Mouse (Mus musculus) cerebral cortex, adult 2 months (tissue): ENCODE results near the gene Itk.

ENCODE experiments used
- WGBS: fragments of 180-500 bp; shearing (Covaris S2); methylation state at CpG from one replicate; pipeline ENCODE4 v1.1.7; 2018; 5-methylcytosine and 5-hydroxymethylcytosine counted together

Itk gene

DNA sequence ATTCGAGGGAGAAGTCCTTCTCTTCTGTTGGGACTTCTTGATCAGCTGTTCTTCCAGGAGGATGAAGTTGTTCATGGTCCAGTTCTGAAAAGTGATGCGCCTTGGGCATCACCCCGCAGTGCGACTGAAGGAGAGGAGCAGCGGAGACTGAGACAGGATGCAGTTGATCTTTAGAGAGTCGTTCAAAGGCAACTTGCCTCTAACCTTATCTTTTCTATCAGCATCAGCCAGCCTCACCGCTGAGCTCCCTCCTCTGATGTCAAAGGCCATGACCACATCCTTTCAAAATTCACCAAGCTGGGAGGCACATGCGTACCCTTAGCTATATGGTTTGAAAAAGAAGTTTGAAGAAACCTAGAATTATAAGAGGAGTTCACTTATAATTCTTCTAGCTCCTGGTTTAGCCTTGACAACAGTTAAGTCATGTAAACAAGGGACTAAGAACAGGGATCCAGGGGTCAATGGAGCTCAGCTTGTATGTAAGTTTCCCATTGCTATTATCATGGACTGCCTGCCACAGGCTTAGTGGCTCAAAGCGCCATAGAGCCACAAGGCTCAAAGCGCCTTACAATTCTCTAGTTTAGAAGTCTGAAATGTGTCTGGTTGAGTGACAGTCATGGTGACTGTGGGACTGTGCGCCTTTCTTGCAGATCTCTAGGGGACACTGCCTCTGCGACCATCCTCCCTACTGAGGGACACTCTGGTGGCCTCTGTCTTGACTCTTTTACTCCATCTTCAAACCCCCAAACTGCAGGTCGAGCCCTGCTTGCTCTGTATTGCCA lies at the start of gene Itk:
Gene Itk (minus strand): TSS at position 180 of the 782 bp plus-strand sequence.
- 89% methylated on average over 13 of the region's 13 CpGs for WGBS

GRCm38 (mm10) chr11:46437459-46438000 lies 48.2 kb upstream of the Itk start:
- WGBS: 2% methylated on average over 23 of the region's 23 CpGs

GRCm38 (mm10) chr11:46436760-46437458 lies 47.6 kb upstream of the Itk start, which contains the start of gene Med7:
Med7 (plus strand) TSS chr11:46436925.
- under 1% methylated on average over 59 of the region's 59 CpGs for WGBS

DNA sequence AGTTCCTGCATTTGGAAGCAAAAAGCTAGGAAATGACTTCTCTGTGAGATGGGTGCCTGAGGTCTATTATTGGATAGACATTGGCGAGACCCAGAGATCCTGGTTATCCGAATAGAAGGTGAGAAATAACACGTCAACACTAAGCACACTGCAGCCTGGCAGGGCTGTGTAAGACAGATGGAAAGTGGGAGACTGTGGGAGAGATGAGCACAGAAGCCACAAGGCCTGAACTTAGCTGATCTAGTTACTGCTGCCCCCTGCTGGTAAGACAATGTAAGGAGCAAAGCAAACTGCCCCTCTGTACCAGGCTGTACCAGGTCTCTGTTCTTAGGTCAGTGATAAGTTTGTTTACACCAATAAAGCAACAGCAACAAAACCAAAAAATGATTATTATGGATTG lies 41.8 kb upstream of the Itk start:
- 15% methylated on average over 3 of the region's 3 CpGs for WGBS

GRCm38 (mm10) chr11:46430123-46430522 lies 40.8 kb upstream of the Itk start:
- 85% methylated on average over 2 of the region's 2 CpGs for WGBS

GRCm38 (mm10) chr11:46428131-46428530 lies 38.8 kb upstream of the Itk start:
- WGBS: 48% methylated on average over 4 of the region's 4 CpGs

- WGBS: 78% methylated on average over 8 of the region's 8 CpGs
Observed at GRCm38 (mm10) chr11:46421086-46421888, 32.0 kb upstream of the Itk start.

DNA sequence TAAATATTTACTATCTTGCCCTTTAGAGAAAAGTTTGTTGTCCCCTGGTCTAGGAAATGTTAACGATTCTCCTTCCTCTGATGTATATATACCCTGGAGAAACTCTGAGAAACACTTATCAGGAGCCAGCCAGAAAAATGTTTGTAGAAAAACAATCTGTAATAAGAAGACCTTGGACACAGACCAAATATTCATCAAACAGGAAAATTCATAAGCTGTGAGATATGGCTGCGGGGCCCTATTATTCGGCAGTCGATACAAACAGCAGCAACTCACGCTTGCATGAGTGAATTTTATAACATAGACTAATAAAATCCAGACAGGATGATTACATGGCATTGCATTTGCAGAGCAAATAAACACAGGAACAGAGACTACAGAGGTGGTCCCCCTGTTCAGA lies 29.5 kb upstream of the Itk start:
- 83% methylated on average over 5 of the region's 5 CpGs for WGBS

- WGBS: 91% methylated on average over 1 of the region's 1 CpGs
Observed at GRCm38 (mm10) chr11:46418438-46418837, 29.1 kb upstream of the Itk start.

DNA sequence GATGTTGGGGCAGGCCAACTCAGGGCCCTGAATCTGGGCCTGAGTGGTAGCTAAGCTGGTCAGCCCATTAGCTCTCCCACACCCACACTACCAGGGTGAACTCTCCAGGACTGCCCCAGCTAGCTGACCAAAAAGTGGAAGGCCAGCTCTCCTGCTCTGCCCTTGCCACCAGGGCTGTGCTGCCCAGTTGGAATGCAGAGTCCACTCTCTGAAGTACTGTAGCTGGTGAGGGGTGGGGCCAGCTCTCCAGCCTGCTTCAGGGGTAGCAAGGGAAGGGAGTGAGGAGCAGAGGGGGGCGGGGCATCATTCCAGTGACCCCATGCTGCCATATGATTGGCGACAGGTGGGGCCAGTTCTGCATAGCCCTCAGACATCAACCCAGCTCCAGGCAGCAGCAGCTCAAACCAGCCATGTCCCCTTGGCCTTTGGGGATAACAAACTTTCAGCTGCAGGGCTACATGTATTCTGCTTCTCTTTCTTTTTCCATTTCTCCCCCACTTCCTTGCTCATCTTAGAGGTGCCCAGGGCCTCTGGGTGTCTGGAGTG lies 20.8 kb upstream of the Itk start:
- WGBS: 62% methylated on average over 2 of the region's 2 CpGs

GRCm38 (mm10) chr11:46406721-46407120 lies 17.4 kb upstream of the Itk start:
- 64% methylated on average over 10 of the region's 10 CpGs for WGBS

DNA sequence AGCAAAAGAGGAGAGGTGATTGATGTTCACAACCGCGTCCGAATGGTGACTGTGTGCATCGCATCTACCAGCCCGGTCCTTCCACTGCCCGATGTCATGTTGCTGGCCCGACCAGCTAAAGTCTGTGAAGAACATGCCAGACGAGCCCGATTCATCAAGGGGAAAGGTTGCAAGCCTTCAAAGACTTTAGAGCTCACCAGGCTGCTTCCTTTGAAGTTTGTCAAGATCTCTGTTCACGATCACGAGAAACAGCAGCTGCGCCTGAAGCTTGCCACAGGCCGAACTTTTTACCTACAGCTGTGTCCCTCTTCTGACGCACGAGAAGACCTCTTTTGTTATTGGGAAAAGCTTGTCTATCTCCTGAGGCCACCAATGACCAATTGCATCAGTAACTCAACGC lies 15.7 kb upstream of the Itk start:
- WGBS: 90% methylated on average over 16 of the region's 16 CpGs

DNA sequence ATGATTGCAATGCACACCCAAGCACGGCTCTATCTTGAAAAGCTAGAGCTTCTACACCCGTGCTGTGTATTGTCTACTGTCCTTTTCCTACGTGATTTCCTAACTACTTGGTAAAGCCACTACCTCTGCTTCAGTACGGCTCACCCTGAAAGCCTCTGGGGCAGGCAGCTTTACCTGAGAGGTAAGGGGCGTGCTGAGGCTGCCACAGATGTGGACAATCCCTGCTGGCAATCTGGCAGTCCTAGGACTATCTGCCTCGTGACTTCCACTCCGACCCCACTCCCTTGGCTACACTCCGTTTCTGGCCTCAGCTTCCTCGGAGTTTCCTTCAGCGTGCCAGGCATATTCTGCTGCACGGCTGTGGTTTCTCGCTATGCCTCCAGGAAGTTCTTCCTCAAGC lies 12.2 kb upstream of the Itk start:
- WGBS: 81% methylated on average over 12 of the region's 12 CpGs

GRCm38 (mm10) chr11:46398933-46399383 lies 9.6 kb upstream of the Itk start:
- WGBS: 78% methylated on average over 5 of the region's 5 CpGs

- 93% methylated on average over 4 of the region's 4 CpGs for WGBS
Observed at GRCm38 (mm10) chr11:46398473-46398872, 9.2 kb upstream of the Itk start.

- 76% methylated on average over 2 of the region's 2 CpGs for WGBS
Observed at GRCm38 (mm10) chr11:46397900-46398299, 8.6 kb upstream of the Itk start.

- 79% methylated on average over 4 of the region's 4 CpGs for WGBS
Observed at GRCm38 (mm10) chr11:46396860-46397179, 7.5 kb upstream of the Itk start.

- 83% methylated on average over 13 of the region's 13 CpGs for WGBS
Observed at GRCm38 (mm10) chr11:46396167-46396859, 7.0 kb upstream of the Itk start, which contains the start of gene Fam71b. Fam71b (plus strand) TSS chr11:46396559.

DNA sequence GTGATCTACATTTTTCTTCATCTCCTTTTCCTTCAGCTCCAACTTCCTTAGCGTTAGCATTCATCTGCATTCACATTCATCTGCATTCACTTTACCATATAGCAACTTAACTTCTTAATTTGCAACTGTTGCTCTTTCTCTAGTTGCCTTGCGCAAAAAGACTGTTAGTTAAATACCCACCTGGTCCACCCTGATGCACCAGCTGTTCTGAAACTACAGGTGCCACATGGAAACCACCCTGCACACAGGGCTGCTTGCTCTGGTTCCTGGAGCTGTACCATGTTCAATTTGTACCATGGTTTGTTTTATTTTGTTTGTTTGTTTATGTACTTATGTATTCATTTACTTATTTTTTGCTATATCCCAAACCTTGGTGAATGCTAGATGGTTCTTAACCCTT lies 6.4 kb upstream of the Itk start:
- WGBS: 86% methylated on average over 2 of the region's 2 CpGs

- WGBS: 92% methylated on average over 2 of the region's 2 CpGs
Observed at GRCm38 (mm10) chr11:46395088-46395487, 5.8 kb upstream of the Itk start.

DNA sequence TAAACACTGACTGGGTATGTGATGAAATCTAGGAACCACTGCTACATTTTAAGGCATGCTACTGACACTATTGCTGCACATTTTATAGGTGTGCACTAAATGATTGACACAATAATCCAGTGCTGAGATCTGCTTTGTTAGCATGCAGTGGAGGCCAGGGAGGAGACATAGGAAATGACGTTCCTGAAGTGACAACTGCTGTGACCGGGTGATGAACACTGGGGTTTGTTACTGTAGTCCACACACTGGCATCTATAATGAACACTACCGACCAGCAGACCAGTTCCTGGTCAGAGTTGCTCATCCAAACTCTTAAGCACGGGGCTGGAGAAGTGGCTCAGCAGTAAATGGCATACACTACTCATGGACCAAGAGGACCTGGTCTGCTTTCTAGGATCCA lies 4.1 kb upstream of the Itk start:
- WGBS: 89% methylated on average over 4 of the region's 4 CpGs
